Mouse (Mus musculus): Measurements from ENCODE around the gene Ugt2a3.
"Not testable (repeated sequence)": the region's sequence is repeated elsewhere in the genome, so short reads cannot be mapped to it uniquely, and the experiment has no call there.

The Ugt2a3 gene

DNA sequence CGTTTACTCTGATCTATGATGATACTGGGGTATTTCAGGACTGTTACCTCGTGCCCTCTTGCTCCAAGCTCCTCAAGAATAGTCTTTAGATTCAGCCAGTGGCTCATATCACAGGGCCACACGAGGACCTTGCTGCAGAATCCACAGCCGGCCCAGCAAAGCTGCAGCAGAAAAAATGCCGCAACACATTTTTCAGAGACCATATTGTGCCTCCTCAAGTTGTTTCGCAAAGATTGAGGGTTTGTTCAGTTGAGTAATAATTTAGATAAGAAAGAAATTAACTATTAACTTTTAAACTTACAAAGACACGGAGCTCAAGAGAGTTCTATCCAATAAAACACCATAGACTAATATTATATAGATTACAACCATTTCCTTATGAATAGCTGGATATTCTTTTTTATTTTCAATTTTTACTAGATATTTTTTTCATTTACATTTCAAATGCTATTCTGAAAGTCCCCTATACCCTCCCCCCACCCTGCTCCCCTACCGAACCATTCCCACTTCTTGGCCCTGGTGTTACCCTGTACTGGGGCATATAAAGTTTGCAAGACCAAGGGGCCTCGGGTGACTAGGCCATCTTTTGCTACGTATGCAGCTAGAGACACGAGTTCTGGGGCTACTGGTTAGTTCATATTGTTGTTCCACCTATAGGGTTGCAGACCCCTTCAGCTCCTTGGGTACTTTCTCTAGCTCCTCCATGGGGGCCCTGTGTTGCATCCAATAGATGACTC, at the start of gene Ugt2a3:
Gene Ugt2a3, minus strand, starts transcription at position 235 of the 737 bp plus-strand sequence.
- DNase-seq: no peak

- no peak for DNase-seq
Observed at GRCm38 (mm10) chr5:87380234-87380633, 43.2 kb upstream of the Ugt2a3 start.

DNA sequence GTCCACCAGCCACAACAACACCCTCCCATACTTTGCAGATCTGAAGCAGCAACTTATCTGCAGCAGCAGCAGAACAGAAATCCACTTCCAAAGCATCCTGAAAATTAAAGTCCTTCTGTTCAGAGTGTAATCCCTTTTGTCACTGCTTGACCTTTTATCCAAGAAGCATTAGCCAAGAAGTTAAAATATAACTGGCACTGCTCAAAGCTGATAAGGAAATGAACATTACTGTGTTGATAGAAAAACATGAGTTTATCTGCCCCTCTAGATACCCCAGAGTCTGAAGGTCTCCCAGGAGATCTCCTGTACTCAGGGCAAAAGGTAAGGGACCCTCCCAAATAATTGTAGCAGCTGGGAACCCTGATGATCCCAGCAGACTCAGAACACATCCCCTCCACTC, 42.8 kb upstream of the Ugt2a3 start:
- DNase-seq: no peak

DNA sequence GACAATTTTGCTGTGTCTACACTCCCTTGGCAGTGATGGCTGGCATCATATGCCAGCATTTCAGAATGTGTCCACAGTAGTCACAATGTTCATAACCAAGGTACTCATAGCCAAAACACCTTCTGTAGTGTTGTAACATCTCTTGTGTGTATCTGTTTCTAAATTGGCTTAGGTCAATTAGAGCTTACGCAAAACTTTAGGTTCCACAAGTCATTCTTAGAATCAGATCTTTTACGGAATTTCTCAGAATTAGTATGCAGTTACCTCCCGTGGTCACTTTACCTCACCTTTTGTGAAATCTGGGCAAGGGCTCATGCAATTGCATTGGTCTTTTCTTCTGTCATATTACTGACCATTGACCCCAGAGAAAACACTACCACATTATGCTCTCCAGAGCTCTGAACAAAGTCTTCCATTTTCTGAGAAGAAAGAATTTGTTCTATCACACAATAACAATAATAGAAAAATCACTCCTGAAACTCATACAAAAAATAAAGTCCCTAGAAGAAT, 38.9 kb upstream of the Ugt2a3 start:
- DNase-seq: no peak

GRCm38 (mm10) chr5:87373502-87373863, 36.5 kb upstream of the Ugt2a3 start:
- no peak for DNase-seq

DNA sequence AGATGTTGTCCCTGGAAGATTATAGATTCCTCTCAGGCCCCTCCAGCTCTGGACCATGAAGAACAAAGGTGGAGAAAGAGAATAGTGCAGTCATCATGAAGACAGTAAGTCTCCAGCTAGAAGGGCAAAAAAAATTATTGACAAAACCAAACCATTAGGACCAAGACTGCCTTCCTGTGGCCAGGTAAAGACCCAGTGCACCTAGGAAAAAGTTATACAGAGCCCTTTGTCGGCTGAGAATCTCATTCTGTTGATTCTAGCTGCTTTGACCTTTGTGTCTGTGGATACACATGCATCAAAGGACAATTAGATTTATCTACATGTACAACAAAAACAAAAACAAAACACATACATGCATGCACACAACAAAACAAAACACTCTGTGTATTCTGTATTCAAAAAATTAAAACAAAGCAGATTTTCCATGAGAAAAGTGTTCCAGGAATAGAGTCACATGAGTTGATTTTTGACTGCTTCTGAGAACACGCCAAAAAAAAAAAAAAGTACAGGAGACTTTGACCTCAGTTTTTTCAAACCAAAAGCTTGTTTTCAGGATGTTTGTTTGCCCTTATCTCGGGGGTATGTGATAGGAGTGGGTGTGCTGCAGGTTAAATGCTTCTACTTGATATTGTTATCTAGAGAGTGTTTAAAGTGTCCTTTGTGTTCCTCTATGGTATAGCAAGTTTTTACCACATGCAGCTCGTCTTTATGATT, 36.0 kb upstream of the Ugt2a3 start:
- not testable (repeated sequence) for DNase-seq

GRCm38 (mm10) chr5:87350350-87350749, 13.4 kb upstream of the Ugt2a3 start:
- no peak for DNase-seq

GRCm38 (mm10) chr5:87349150-87349549, 12.2 kb upstream of the Ugt2a3 start:
- not testable (repeated sequence) for DNase-seq

DNA sequence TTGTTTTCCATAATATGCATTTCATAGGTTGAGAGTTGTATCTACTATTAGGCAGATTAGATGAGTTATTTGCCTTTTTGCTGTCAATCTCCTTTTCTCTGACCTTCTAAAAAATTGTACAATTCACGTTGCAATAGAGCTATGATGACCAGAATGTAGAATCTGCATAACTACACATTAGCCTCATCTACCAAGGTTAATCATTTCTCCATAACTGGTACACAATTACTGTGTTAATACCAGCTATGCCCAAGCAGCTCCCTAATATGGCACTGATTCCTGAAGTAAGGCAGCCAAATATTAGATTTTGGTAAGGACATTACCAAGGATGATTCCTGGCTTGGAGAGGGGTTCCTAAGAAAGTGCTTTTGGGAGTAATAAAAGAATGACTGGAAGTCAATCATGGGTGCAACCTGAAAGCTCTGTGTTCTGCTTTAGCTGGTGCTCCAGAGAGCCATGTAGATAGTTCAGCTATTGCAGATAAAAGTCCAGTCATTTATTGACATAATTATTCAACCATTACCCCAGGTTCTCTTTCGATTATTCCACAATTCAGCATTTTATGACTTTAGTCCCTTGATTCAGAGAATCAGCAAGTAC, 10.6 kb upstream of the Ugt2a3 start:
- DNase-seq: not testable (repeated sequence)

DNA sequence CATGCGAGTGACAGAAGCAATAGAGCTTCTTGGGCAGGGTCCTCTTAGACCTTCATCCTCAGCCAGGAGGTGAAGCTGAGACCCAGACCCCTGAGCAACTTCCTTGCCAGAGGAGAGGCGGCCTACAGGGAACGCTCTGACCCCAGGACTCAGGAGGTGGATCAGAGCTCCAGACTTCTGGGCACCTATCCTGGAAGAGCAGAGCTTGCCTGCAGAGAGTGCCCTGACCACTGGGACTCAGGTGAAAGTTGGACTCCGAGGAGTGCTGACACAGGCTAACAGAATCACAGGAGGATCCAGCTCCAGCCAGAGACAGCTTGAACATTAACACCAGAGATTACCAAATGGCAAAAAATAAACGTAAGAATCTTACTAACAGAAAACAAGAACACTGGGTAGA, 3.5 kb upstream of the Ugt2a3 start:
- DNase-seq: no peak

GRCm38 (mm10) chr5:87335199-87335598, 1.8 kb downstream of the Ugt2a3 start:
- DNase-seq: no peak

GRCm38 (mm10) chr5:87333584-87333983, 3.4 kb downstream of the Ugt2a3 start:
- no peak for DNase-seq

DNA sequence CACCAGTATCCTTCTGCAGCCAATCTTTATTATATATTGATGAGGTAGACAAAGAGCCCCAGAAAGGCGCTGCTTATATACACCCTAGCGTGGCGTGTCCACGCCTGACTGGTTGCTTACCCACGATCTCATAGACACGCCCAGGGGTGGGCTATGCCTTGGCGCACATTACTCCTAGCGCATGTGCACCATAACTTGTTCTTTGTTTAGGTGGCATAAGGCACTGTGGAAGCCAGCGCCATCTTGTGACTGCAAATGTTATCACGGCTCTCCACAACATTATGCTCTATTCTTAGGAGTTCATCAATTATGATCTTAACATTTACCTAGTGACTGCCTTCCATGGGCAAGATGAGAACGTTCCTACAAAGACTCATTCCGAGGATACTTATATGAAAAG, 25.6 kb downstream of the Ugt2a3 start:
- DNase-seq: no peak

GRCm38 (mm10) chr5:87286180-87286579, 50.8 kb downstream of the Ugt2a3 start:
- DNase-seq: not testable (repeated sequence)

- not testable (repeated sequence) for DNase-seq
Observed at GRCm38 (mm10) chr5:87275986-87276385, 61.0 kb downstream of the Ugt2a3 start.

DNA sequence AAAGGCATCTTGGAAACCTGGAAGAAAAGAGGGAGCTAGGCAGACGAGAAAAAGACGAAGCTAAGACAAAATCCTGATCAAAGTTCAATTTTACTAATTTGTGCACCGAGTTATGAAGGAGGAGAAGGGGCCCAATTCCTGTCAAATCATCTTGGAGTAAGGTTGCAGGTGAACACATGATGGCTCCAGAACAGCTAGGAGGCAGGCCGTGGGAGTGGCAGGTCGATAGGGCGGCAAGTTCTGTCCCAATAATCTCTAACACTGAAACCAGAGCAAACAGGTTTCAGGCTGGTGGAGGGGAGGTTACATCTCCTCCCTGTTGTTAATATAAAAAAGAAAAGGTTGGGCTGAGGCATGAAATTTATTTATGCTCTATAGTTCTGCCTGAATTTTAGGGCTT, 61.4 kb downstream of the Ugt2a3 start:
- no peak for DNase-seq

Data from cerebellum, adult 9-11 months (tissue).